Mouse (Mus musculus) 3T3-L1 (cell line): ENCODE measurements around the gene Gdpd3.
A peak's percentile ranks its signal among the peaks of the same experiment; 100 is the strongest.

ENCODE experiments used
- DNase-seq: peaks from one replicate; pipeline ENCODE4 v3.0.0-alpha.2; 2015; ENCODE audit warnings: low read depth, low spot score

The Gdpd3 gene

GRCm38 (mm10) chr7:126803751-126804150 is 37.6 kb downstream of the Gdpd3 start:
- no peak for DNase-seq

GRCm38 (mm10) chr7:126806956-126807355 is 40.8 kb downstream of the Gdpd3 start:
- DNase-seq: peak; percentile 68

GRCm38 (mm10) chr7:126807405-126807804 is 41.3 kb downstream of the Gdpd3 start:
- DNase-seq: peak; percentile 75

GRCm38 (mm10) chr7:126808703-126809455 is 42.7 kb downstream of the Gdpd3 start:
- DNase-seq: peak; percentile 77

- no peak for DNase-seq
Observed at GRCm38 (mm10) chr7:126809723-126810369, 43.7 kb downstream of the Gdpd3 start.

- DNase-seq: peak; percentile 34
Observed at GRCm38 (mm10) chr7:126815726-126816222, 49.6 kb downstream of the Gdpd3 start.

- DNase-seq: no peak
Observed at GRCm38 (mm10) chr7:126816494-126816893, 50.4 kb downstream of the Gdpd3 start.

- no peak for DNase-seq
Observed at GRCm38 (mm10) chr7:126817595-126817994, 51.5 kb downstream of the Gdpd3 start.

- no peak for DNase-seq
Observed at GRCm38 (mm10) chr7:126818818-126819217, 52.7 kb downstream of the Gdpd3 start.

GRCm38 (mm10) chr7:126821835-126822511 is 55.8 kb downstream of the Gdpd3 start:
- DNase-seq: peak; percentile 75

GRCm38 (mm10) chr7:126822741-126823140 is 56.6 kb downstream of the Gdpd3 start:
- DNase-seq: no peak

- DNase-seq: no peak
Observed at GRCm38 (mm10) chr7:126823202-126823711, 57.1 kb downstream of the Gdpd3 start.

- no peak for DNase-seq
Observed at GRCm38 (mm10) chr7:126823940-126824339, 57.8 kb downstream of the Gdpd3 start.
